In genomic region chr4:135439188-135439647, GRCm38 (mm10) we compare ENCODE assay signal across 8 mouse cellular contexts. TPM values are rescaled to one million over a fixed set of nuclear protein-coding genes. Genes with fewer than 3 reads are reported as not detected.
DNase-seq lines count a peak whose midpoint lies in the region; TF ChIP-seq lines count a peak whose summit lies in the region.

No protein-coding gene starts in this region.

- H3K4me1 ChIP-seq in embryonic fibroblast, embryonic 13.5 days (ENCODE audit: control insufficient read depth, insufficient read depth, low read length) = 0 out of 2 replicates have a peak, but pooled peaks cover 2% of the 10 kb centered on the region
- H3K4me1 ChIP-seq in limb, embryonic 10.5 days = peaks cover 15% of the 10 kb centered on the region

- DNase-seq in urinary bladder, postnatal 25 days (ENCODE audit: low spot score) = peak; percentile 19
- no peak for DNase-seq in urinary bladder, postnatal 10 days (ENCODE audit: low spot score)
- peak; percentile 59 for DNase-seq in heart, postnatal 4 days
- peak; percentile 73 for DNase-seq in limb, embryonic 10.5 days (ENCODE audit: low spot score)
- peak; percentile 69 for DNase-seq in mesoderm, embryonic 11.5 days (ENCODE audit: low read depth, low spot score)
- peak; percentile 87 for DNase-seq in splenic B cell, adult 2 months (ENCODE audit: low read depth, low spot score)
- DNase-seq in right cerebral cortex, postnatal 25 days = no peak

- H3K9me3 ChIP-seq in limb, embryonic 10.5 days (replicated peaks) = no peaks in the 10 kb centered on the region

- 7% methylated on average over 15 of the region's 15 CpGs for WGBS in limb, embryonic 10.5 days

- peak; percentile 65 for TF ChIP-seq POLR2A in embryonic fibroblast, embryonic 13.5 days (IDR thresholded peaks at IDR 0.05; ENCODE audit: low read depth, low read length)

- no peak overlapping the region for H3K4me3 ChIP-seq in embryonic fibroblast, embryonic 13.5 days (ENCODE audit: insufficient read depth, low read length)
- H3K4me3 ChIP-seq in limb, embryonic 10.5 days = peak overlapping the region; percentile 37

- no peaks in the 10 kb centered on the region for H3K27me3 ChIP-seq in limb, embryonic 10.5 days (ENCODE audit: low read depth, poor library complexity, severe bottlenecking)
- no peaks in the 10 kb centered on the region for H3K27me3 ChIP-seq in splenic B cell, adult 2 months (ENCODE audit: control insufficient read depth, insufficient read depth, low read length, poor library complexity, severe bottlenecking)

- no peaks in the 10 kb centered on the region for H3K36me3 ChIP-seq in limb, embryonic 10.5 days
- no peaks in the 10 kb centered on the region for H3K36me3 ChIP-seq in splenic B cell, adult 2 months (ENCODE audit: control insufficient read depth, insufficient read depth, low read length, poor library complexity, severe bottlenecking)

- TF ChIP-seq CTCF in embryonic fibroblast, embryonic 13.5 days (IDR thresholded peaks at IDR 0.05; ENCODE audit: borderline replicate concordance, insufficient read depth, low read length) = no peak

- H3K27ac ChIP-seq in embryonic fibroblast, embryonic 13.5 days (ENCODE audit: insufficient read depth, low read length) = no peak overlapping the region
- peak overlapping the region; percentile 78 for H3K27ac ChIP-seq in limb, embryonic 10.5 days

RNA-seq across cellular contexts. Expression of gene Rcan3, which starts 5.6 kb away (rescaled TPM):
- polyA plus RNA-seq in embryonic fibroblast, embryonic 13.5 days (2011; ENCODE audit: insufficient read length, low read depth, missing spikeins) = 17.5 and 18.2 TPM in 2 replicates
- 10 to 100 TPM; 18.6 to 19.6 TPM for total RNA-seq in heart, postnatal 4 days (2021)
- polyA plus RNA-seq in limb, embryonic 10.5 days (2016; fragmentation: Nextera tagmentation; extraction: Ambion mirVana) = 6.4 and 6.7 TPM in 2 replicates

RNA-seq across cellular contexts. Expression of gene Ncmap, which starts 41.2 kb away (rescaled TPM):
- polyA plus RNA-seq in embryonic fibroblast, embryonic 13.5 days (2011; ENCODE audit: insufficient read length, low read depth, missing spikeins) = not detected in 2 replicates
- under 1 TPM; 0.62 to 0.77 TPM for total RNA-seq in heart, postnatal 4 days (2021)
- 0.35 TPM in 1 of 2 replicates, not detected in the other for polyA plus RNA-seq in limb, embryonic 10.5 days (2016; fragmentation: Nextera tagmentation; extraction: Ambion mirVana)

RNA-seq across cellular contexts. Expression of gene Stpg1, which starts 55.4 kb away (rescaled TPM):
- not detected in 2 replicates for polyA plus RNA-seq in embryonic fibroblast, embryonic 13.5 days (2011; ENCODE audit: insufficient read length, low read depth, missing spikeins)
- not detected for total RNA-seq in heart, postnatal 4 days (2021)
- polyA plus RNA-seq in limb, embryonic 10.5 days (2016; fragmentation: Nextera tagmentation; extraction: Ambion mirVana) = 0.11 TPM in 1 of 2 replicates, not detected in the other

RNA-seq across cellular contexts. Expression of gene Nipal3, which starts 55.6 kb away (rescaled TPM):
- 1.4 and 1.7 TPM in 2 replicates for polyA plus RNA-seq in embryonic fibroblast, embryonic 13.5 days (2011; ENCODE audit: insufficient read length, low read depth, missing spikeins)
- 10 to 100 TPM; 19.3 to 19.6 TPM for total RNA-seq in heart, postnatal 4 days (2021)
- polyA plus RNA-seq in limb, embryonic 10.5 days (2016; fragmentation: Nextera tagmentation; extraction: Ambion mirVana) = 1.7 and 2.2 TPM in 2 replicates

Comparison
In these comparisons a context has a peak if more than half of its experiments do, and no peak if none do; other contexts are left out.
1. DNase-seq: peak in urinary bladder, postnatal 25 days (single experiment), heart, postnatal 4 days (single experiment), limb, embryonic 10.5 days (single experiment), mesoderm, embryonic 11.5 days (single experiment) and splenic B cell, adult 2 months (single experiment); none in urinary bladder, postnatal 10 days (single experiment) and right cerebral cortex, postnatal 25 days (single experiment).